In genomic region chr2:167904621-167905367, GRCm38 (mm10) we compare ENCODE assay signal across 17 mouse cellular contexts. TPM values are rescaled to one million over a fixed set of nuclear protein-coding genes. Genes with fewer than 3 reads are reported as not detected.
A peak's percentile ranks its signal among the peaks of the same experiment; 100 is the strongest.
DNase-seq lines count a peak whose midpoint lies in the region; ATAC-seq and TF ChIP-seq lines count a peak whose summit lies in the region.
"Had no signal": no experiment of that assay in that cellular context is flagged by ENCODE, and none has a peak within 500 bp of the region (broad histone marks: within the 10 kb centered on the region; RNA-seq: fewer than 3 reads in every experiment).

No protein-coding gene starts in this region.

- ATAC-seq in liver, postnatal 0 days, result no peak
- ATAC-seq: forebrain, embryonic 16.5 days had no signal

- no peak overlapping the region for H3K4me3 ChIP-seq in gastrocnemius, adult 2 months
- no peak overlapping the region for H3K4me3 ChIP-seq in liver, postnatal 0 days (ENCODE audit: low read depth, low read length)
- 0 out of 2 replicates have a peak overlapping the region, but pooled peaks have one; percentile 26 for H3K4me3 ChIP-seq in E14TG2a.4 (replicated peaks; ENCODE audit: low read length)
- H3K4me3 ChIP-seq in bone marrow macrophage, adult 2 months (ENCODE audit: insufficient read depth, low read length), result no peak overlapping the region
- H3K4me3 ChIP-seq: erythroblast, embryonic 14.5 days; hindbrain, embryonic 15.5 days; myocyte had no signal

- intact Hi-C loops in gastrocnemius, adult 2 months (cut with DNase I), result loop anchor here (10.0 kb wide), 1 partner anchor 80 kb away; no protein-coding TSS in a partner anchor
- intact Hi-C loops in gastrocnemius, postnatal 36 days (cut with DNase I), result no loop called here

- 77% methylated on average over 12 of the region's 12 CpGs for WGBS in liver, postnatal 0 days (ENCODE audit: insufficient replicate concordance)

- H3K9ac ChIP-seq in liver, postnatal 0 days (replicated peaks), result no peak overlapping the region
- H3K9ac ChIP-seq: hindbrain, embryonic 15.5 days had no signal

- H3K27me3 ChIP-seq in liver, postnatal 0 days (ENCODE audit: insufficient read depth, low read length), result no peaks in the 10 kb centered on the region
- peaks cover 47% of the 10 kb centered on the region for H3K27me3 ChIP-seq in E14TG2a.4 (ENCODE audit: insufficient read depth, low read length)
- H3K27me3 ChIP-seq: hindbrain, embryonic 15.5 days had no signal

- no peak for DNase-seq in gastrocnemius, adult 2 months
- no peak for DNase-seq in gastrocnemius, postnatal 36 days
- DNase-seq in liver, postnatal 0 days, result no peak
- no peak for DNase-seq in liver
- DNase-seq in thymus, postnatal 0 days (ENCODE audit: low spot score), result no peak
- DNase-seq in gastrocnemius, postnatal 4 days (ENCODE audit: low spot score in 2 of 2), result no peak
- DNase-seq: adrenal gland, postnatal 10 days; cerebellum, adult 9-11 months; gastrocnemius, postnatal 10 days; kidney, adult 18-20 months had no signal

- H3K9me3 ChIP-seq in liver, postnatal 0 days (ENCODE audit: low read length), result no peaks in the 10 kb centered on the region
- no peaks in the 10 kb centered on the region for H3K9me3 ChIP-seq in E14TG2a.4 (ENCODE audit: low read length)
- H3K9me3 ChIP-seq: hindbrain, embryonic 15.5 days had no signal

- no peaks in the 10 kb centered on the region for H3K36me3 ChIP-seq in liver, postnatal 0 days (replicated peaks; ENCODE audit: insufficient read depth, low read length)
- no peaks in the 10 kb centered on the region for H3K36me3 ChIP-seq in E14TG2a.4 (ENCODE audit: insufficient read depth, low read length)
- H3K36me3 ChIP-seq: hindbrain, embryonic 15.5 days had no signal

- no peak overlapping the region for H3K27ac ChIP-seq in gastrocnemius, adult 2 months
- H3K27ac ChIP-seq in liver, postnatal 0 days (ENCODE audit: low read depth), result no peak overlapping the region
- no peak overlapping the region for H3K27ac ChIP-seq in bone marrow macrophage, adult 2 months (ENCODE audit: insufficient read depth, low read depth, low read length)
- H3K27ac ChIP-seq: hindbrain, embryonic 15.5 days had no signal

- TF ChIP-seq POLR2A in bone marrow macrophage, adult 2 months (IDR thresholded peaks at IDR 0.05; ENCODE audit: borderline replicate concordance, low read depth, low read length), result no peak

- TF ChIP-seq EP300 in liver, postnatal 0 days (IDR thresholded peaks at IDR 0.05; ENCODE audit: low read depth), result no peak

- H3K4me1 ChIP-seq in liver, postnatal 0 days (ENCODE audit: insufficient read depth), result no peaks in the 10 kb centered on the region
- peaks cover 41% of the 10 kb centered on the region for H3K4me1 ChIP-seq in E14TG2a.4 (replicated peaks; ENCODE audit: low read depth, low read length)
- H3K4me1 ChIP-seq in bone marrow macrophage, adult 2 months (ENCODE audit: control insufficient read depth, insufficient read depth, low read length), result peaks cover 20% of the 10 kb centered on the region
- H3K4me1 ChIP-seq: hindbrain, embryonic 15.5 days had no signal

- TF ChIP-seq CTCF in gastrocnemius, adult 2 months (IDR thresholded peaks at IDR 0.05), result peak; percentile 37
- TF ChIP-seq CTCF in liver, postnatal 0 days (IDR thresholded peaks at IDR 0.05; ENCODE audit: low read depth), result peak; percentile 32; the same call in 1 of the 2 replicates
- TF ChIP-seq CTCF in E14TG2a.4 (conservative IDR thresholded peaks at IDR 0.05; ENCODE audit: low read length), result peak; percentile 91
- peak; percentile 54 for TF ChIP-seq CTCF in bone marrow macrophage, adult 2 months (IDR thresholded peaks at IDR 0.05; ENCODE audit: low read depth, low read length)

- no peak overlapping the region for H3K4me2 ChIP-seq in liver, postnatal 0 days (ENCODE audit: low read depth, low read length)
- H3K4me2 ChIP-seq: heart, embryonic 11.5 days; hindbrain, embryonic 15.5 days had no signal

RNA-seq across cellular contexts. Expression of gene Ptpn1, which starts 27.1 kb away (rescaled TPM):
- 10 to 100 TPM; 15.4 to 19.6 TPM for total RNA-seq in gastrocnemius, adult 2 months (2021)
- total RNA-seq in gastrocnemius, postnatal 36 days (2021), result 10 to 100 TPM; 12.5 to 14.9 TPM
- 31.4 and 32.4 TPM in 2 replicates for polyA plus RNA-seq in liver, postnatal 0 days (2015; fragmentation: Nextera tagmentation; extraction: Ambion mirVana)
- 84.4 and 94.5 TPM in 2 replicates for polyA plus RNA-seq in bone marrow macrophage, adult 2 months (2012; ENCODE audit: insufficient read depth, insufficient read length, missing spikeins)
- polyA plus RNA-seq in thymus, postnatal 0 days (2015; fragmentation: Nextera tagmentation; extraction: Ambion mirVana), result 102 and 110 TPM in 2 replicates
- 10 to 100 TPM; 28.5 to 31.3 TPM for total RNA-seq in gastrocnemius, postnatal 4 days (2021)

Comparison
In these comparisons a context has a peak if more than half of its experiments do, and no peak if none do; other contexts are left out.
1. CTCF ChIP-seq: peak in every context shown above with its lines; median percentile 91 in E14TG2a.4; 54 in bone marrow macrophage, adult 2 months; 37 in gastrocnemius, adult 2 months; 32 in liver, postnatal 0 days.